Mouse (Mus musculus) layer of hippocampus, adult 2 months (tissue): ENCODE measurements around the gene Rabgap1. TPM values are rescaled to one million over a fixed set of nuclear protein-coding genes. Genes with fewer than 3 reads are reported as not detected.
A peak's percentile ranks its signal among the peaks of the same experiment; 100 is the strongest.

Experiments used
- DNase-seq, 2 experiments: peaks; one replicate each; pipeline ENCODE4 v3.0.0; 2022; ENCODE audit warnings: low spot score in 2 of 2
- H3K27ac ChIP-seq: fragments of 200-600 bp; 2 replicates; pipeline ENCODE4 v1.8.1; 2022
- H3K4me3 ChIP-seq: fragments of 200-600 bp; 2 replicates; pipeline ENCODE4 v1.8.1; 2022; ENCODE audit warnings: mild to moderate bottlenecking
- CTCF ChIP-seq: fragments of 200-600 bp; conservative IDR thresholded peaks from 2 replicates; pipeline ENCODE4 v1.8.1; 2022; ENCODE audit warnings: antibody characterized with exemption, mild to moderate bottlenecking, moderate library complexity
- total RNA-seq, 2 experiments: library from RNA; stranded (reverse); gene quantifications; 2 replicates each; pipeline ENCODE4 v1.2.3; 2021

Rabgap1 gene
- total RNA-seq, 2 experiments from 2014 or later: 92.7 to 99.2 TPM

GRCm38 (mm10) chr2:37578185-37578584, 135.1 kb downstream of the Rabgap1 start:
- no peak for DNase-seq
- Histone ChIP-seq H3K27ac (peak overlapping the region; percentile 23; the same call in 1 of the 2 replicates), H3K4me3 (no peak overlapping the region)
- TF ChIP-seq CTCF: no peak

- Histone ChIP-seq H3K27ac (no peak overlapping the region), H3K4me3 (no peak overlapping the region)
- TF ChIP-seq CTCF: no peak
- no peak for DNase-seq
These were observed 144.8 kb downstream of the Rabgap1 start for GRCm38 (mm10) chr2:37587919-37588318.

Other genes with a start within 250 kb of the Rabgap1 start
- gene Olfr366, start 231.7 kb upstream of the Rabgap1 start, total RNA-seq: not detected
- gene Olfr368, start 116.8 kb upstream of the Rabgap1 start, total RNA-seq: not detected
- 10 to 100 TPM; 26.1 to 31.3 TPM for gene Pdcl, start 83.9 kb upstream of the Rabgap1 start, total RNA-seq
- 10 to 100 TPM; 85.9 to 91.9 TPM for gene Rc3h2, start 20.4 kb upstream of the Rabgap1 start, total RNA-seq
- 10 to 100 TPM in 1 of 2 experiments, 1 to 10 TPM in 1; 9.7 to 11.9 TPM for gene Zbtb26, start 144 bp upstream of the Rabgap1 start, total RNA-seq
- 10 to 100 TPM; 15.2 to 15.6 TPM for gene Zbtb6, start 108 bp upstream of the Rabgap1 start, total RNA-seq
- 1 to 10 TPM; 2.7 to 3.5 TPM for gene Gpr21, start 73.1 kb downstream of the Rabgap1 start, total RNA-seq